Comparison of ENCODE assay signal across 23 mouse cellular contexts in the genomic region with DNA sequence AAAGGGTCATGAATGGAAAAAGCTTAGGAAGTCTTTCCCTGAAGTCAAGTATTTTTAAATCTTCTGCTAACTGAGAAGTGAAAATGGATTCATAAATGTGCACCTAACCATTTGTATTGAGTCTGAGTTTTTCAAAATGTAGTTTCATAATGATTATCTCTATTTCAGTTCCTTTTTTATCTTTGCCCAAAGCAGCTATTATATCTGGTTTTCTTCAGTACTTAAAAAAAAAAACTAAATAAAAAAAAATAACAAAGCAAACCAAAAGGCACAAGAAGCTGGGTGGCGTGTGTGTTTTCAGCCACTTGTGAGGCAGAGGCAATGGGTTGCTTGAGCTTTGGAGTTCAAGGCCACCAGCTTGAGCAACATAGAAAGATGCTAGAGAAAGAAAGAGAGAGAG.
"Had no signal": no experiment of that assay in that cellular context is flagged by ENCODE, and none has a peak within 500 bp of the region (broad histone marks: within the 10 kb centered on the region; RNA-seq: fewer than 3 reads in every experiment).

No protein-coding gene starts in this region.

- H3K4me2 ChIP-seq: heart, embryonic 12.5 days; hindbrain, embryonic 13.5 days; hindbrain, embryonic 15.5 days; limb, embryonic 13.5 days; limb, embryonic 15.5 days; liver, embryonic 12.5 days had no signal

- H3K9me3 ChIP-seq: heart, embryonic 10.5 days; heart, embryonic 12.5 days; hindbrain, embryonic 13.5 days; hindbrain, embryonic 15.5 days; limb, embryonic 15.5 days; liver, embryonic 12.5 days had no signal

- H3K4me1 ChIP-seq: heart, embryonic 10.5 days; heart, embryonic 12.5 days; hindbrain, embryonic 15.5 days; limb, embryonic 15.5 days; liver, embryonic 12.5 days had no signal

- H3K36me3 ChIP-seq: heart, embryonic 10.5 days; heart, embryonic 12.5 days; hindbrain, embryonic 13.5 days; hindbrain, embryonic 15.5 days; limb, embryonic 13.5 days; limb, embryonic 15.5 days; liver, embryonic 12.5 days had no signal

- H3K9ac ChIP-seq: heart, embryonic 12.5 days; hindbrain, embryonic 13.5 days; hindbrain, embryonic 15.5 days; limb, embryonic 13.5 days; limb, embryonic 15.5 days; liver, embryonic 12.5 days; liver, embryonic 14.5 days had no signal

- ATAC-seq: hindbrain, postnatal 0 days; intestine, postnatal 0 days; liver, embryonic 12.5 days had no signal

- H3K27me3 ChIP-seq: heart, embryonic 12.5 days; hindbrain, embryonic 13.5 days; hindbrain, embryonic 15.5 days; limb, embryonic 13.5 days; limb, embryonic 15.5 days; liver, embryonic 12.5 days had no signal

- DNase-seq: gastrocnemius, adult 2 months; gastrocnemius, postnatal 10 days; gastrocnemius, postnatal 25 days; heart, adult 18-20 months; heart, postnatal 10 days; kidney, adult 18-20 months; kidney, adult 8-10 months; kidney, postnatal 10 days; kidney, postnatal 25 days; kidney, postnatal 4 days; left cerebral cortex, postnatal 4 days had no signal

- H3K27ac ChIP-seq: gastrocnemius, adult 2 months; heart, embryonic 10.5 days; hindbrain, embryonic 13.5 days; hindbrain, embryonic 15.5 days; hindbrain, postnatal 0 days; layer of hippocampus, adult 2 months; left cerebral cortex, adult 2 months; limb, embryonic 13.5 days; limb, embryonic 15.5 days; liver, embryonic 12.5 days; liver, embryonic 14.5 days had no signal

- H3K4me3 ChIP-seq: gastrocnemius, adult 2 months; heart, embryonic 10.5 days; heart, embryonic 12.5 days; hindbrain, embryonic 13.5 days; hindbrain, embryonic 15.5 days; layer of hippocampus, adult 2 months; left cerebral cortex, adult 2 months; limb, embryonic 13.5 days; limb, embryonic 15.5 days; liver, embryonic 12.5 days had no signal
